In genomic region chr2:91248366-91248765, GRCm38 (mm10) we compare ENCODE assay signal across 22 mouse cellular contexts. TPM values are rescaled to one million over a fixed set of nuclear protein-coding genes. Genes with fewer than 3 reads are reported as not detected.
"Had no signal": no experiment of that assay in that cellular context is flagged by ENCODE, and none has a peak within 500 bp of the region (broad histone marks: within the 10 kb centered on the region; RNA-seq: fewer than 3 reads in every experiment).

No protein-coding gene starts in this region.

- DNase-seq: liver, postnatal 0 days; lung, adult 2 months; lung, postnatal 4 days; midbrain, embryonic 14.5 days; retina, postnatal 1 day; right cerebral cortex, adult 18-20 months; right cerebral cortex, postnatal 25 days; right cerebral cortex, postnatal 4 days; spleen, adult 18-20 months; thymus, adult 2 months; thymus, postnatal 25 days; thymus, postnatal 4 days had no signal

- H3K27me3 ChIP-seq: midbrain, embryonic 12.5 days; neural tube, embryonic 13.5 days; stomach, embryonic 15.5 days had no signal

- H3K27ac ChIP-seq: liver, embryonic 15.5 days; lung, embryonic 15.5 days; midbrain, embryonic 10.5 days; midbrain, embryonic 12.5 days; neural tube, embryonic 13.5 days; neural tube, embryonic 15.5 days; stomach, embryonic 15.5 days; stomach, postnatal 0 days had no signal

- H3K9me3 ChIP-seq: liver, embryonic 15.5 days; lung, embryonic 15.5 days; midbrain, embryonic 10.5 days; midbrain, embryonic 12.5 days; neural tube, embryonic 13.5 days; neural tube, embryonic 15.5 days; stomach, embryonic 15.5 days had no signal

- H3K4me1 ChIP-seq: lung, embryonic 15.5 days; midbrain, embryonic 12.5 days; neural tube, embryonic 13.5 days; neural tube, embryonic 15.5 days; stomach, embryonic 15.5 days had no signal

- H3K4me3 ChIP-seq: liver, embryonic 15.5 days; lung, embryonic 15.5 days; midbrain, embryonic 10.5 days; midbrain, embryonic 12.5 days; myocyte; neural tube, embryonic 13.5 days; neural tube, embryonic 15.5 days; stomach, embryonic 15.5 days had no signal

- H3K36me3 ChIP-seq: liver, embryonic 15.5 days; lung, embryonic 15.5 days; midbrain, embryonic 10.5 days; midbrain, embryonic 12.5 days; neural tube, embryonic 13.5 days; neural tube, embryonic 15.5 days; stomach, embryonic 15.5 days had no signal

RNA-seq across cellular contexts. Expression of gene Pacsin3, which starts 7.4 kb away (rescaled TPM):
- total RNA-seq: megakaryocyte-erythroid progenitor cell, adult 5-6 weeks had no signal

RNA-seq across cellular contexts. Expression of gene Nr1h3, which starts 45.7 kb away (rescaled TPM):
- total RNA-seq: megakaryocyte-erythroid progenitor cell, adult 5-6 weeks had no signal
